Mouse (Mus musculus): Measurements from ENCODE around the gene Hnrnpk.
"Not testable (repeated sequence)": the region's sequence is repeated elsewhere in the genome, so short reads cannot be mapped to it uniquely, and the experiment has no call there.

Gene Hnrnpk

DNA sequence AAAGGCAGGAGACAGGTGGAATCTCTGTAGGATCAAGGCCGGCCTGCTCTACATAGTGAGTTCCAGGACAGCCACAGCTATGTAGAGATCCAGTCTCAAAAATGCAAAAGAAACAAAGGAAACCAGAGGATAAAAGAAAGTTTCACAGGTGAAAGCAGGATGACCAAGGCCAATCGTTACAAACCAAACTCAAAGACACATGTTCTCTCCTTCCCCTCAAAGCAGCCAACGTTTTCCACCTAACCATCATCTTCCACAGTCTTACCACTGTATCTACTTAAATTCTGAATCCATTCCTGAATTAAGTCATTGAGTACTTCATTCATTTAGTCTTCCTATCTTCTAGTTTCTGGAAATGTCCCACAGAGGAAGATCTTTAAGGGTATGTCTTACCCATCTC lies 14.8 kb downstream of the Hnrnpk start:
- no peak for DNase-seq (ENCODE audit: low read depth)

DNA sequence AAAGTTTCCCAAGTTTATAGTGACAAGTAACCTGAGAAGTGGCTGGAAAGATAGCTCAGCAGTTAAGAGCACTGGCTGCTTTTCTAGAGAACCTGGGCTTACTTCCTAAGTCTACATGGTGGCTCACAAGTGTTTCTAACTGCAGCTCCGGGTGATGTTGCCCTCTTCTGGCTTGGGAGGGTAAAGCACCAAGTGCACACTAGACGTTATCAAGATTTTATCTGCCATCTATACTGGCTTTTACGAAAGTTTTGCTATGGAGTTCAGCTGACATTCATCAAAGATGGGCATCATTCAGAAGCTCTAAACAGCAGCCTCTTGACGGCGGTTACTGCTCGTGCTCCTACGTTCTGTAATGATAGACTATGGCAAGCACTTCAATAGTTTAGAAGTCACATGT lies 15.2 kb downstream of the Hnrnpk start:
- DNase-seq (ENCODE audit: low read depth) = peak; percentile 73

DNA sequence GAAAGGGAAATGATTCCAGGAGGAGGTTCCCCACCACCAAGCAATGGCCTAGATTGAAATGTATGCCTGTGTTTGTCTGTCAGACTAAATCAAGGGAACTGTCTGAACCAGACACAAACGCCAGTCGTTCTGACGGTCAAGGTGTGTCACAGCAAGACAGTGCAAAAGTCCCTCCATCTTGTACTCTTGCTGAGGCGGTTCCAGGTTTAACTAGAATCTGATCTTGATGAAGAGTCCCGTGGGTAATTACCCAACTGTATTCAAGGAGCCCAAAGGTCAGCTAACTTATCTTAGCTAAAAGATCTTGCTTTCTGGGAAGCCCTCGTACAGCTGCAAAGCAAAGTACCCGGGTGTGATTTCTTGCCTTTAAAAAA lies 17.6 kb downstream of the Hnrnpk start:
- DNase-seq (ENCODE audit: low read depth) = no peak

DNA sequence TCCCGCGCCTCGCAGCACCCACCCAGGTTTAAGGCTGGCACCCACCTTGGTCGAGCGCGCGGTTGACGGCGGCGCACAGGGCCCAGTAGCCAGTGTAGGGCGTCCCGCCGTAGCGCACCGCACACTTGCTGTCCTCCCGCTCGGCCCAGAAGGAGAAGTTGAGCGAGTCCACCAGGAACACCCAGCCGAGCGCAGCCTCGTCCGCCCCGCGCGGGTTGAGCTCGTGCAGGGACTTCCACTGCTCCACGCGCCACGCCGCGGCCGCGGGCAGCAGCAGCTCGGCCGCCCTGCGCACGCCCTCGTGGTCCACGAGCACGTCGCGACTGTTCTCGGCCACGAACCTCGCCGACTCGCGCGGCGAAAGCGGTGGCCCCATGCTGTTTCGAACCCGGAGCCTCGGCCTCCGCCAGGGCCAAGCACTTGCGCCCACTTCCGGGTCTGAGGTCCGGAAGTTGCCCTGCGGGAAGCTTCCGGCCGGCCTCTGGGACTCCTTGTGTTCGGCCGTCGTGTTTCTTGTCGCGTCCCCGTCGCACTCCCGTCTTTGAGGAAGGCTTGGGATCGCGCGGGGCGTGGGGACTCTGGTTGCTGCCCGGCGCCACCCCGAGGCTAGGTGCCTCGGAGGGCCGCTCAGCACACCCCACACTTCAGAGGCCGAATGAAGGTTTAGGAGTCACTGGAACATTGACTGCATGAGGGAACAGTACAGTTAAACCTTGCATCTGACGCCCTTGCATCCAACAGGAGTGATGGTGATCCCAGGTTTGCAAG lies 18.2 kb downstream of the Hnrnpk start, which contains the start of gene 2210016F16Rik:
TSS of gene 2210016F16Rik (minus strand) at position 447 of the 768 bp plus-strand sequence.
- no peak for DNase-seq (ENCODE audit: low read depth)

DNA sequence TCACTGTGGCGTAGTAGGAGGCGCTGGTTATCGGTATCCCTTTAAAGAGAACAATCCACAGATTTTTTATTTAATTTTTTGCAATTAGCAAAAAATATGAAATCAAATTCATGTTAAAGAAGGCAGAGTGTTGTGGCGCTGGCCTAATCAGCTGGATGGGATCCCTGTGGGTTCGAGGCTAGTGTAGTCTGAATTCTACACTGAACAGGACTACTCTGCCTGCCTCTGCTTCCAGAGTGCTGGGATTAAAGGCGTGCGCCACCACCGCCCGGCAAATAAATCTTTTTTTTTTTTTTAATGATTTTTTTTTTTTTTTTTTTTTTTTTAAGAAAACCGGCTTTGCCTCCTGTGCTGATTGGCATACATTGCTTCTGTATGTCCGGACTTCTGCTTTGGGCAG lies 18.8 kb downstream of the Hnrnpk start:
- DNase-seq (ENCODE audit: low read depth) = no peak

DNA sequence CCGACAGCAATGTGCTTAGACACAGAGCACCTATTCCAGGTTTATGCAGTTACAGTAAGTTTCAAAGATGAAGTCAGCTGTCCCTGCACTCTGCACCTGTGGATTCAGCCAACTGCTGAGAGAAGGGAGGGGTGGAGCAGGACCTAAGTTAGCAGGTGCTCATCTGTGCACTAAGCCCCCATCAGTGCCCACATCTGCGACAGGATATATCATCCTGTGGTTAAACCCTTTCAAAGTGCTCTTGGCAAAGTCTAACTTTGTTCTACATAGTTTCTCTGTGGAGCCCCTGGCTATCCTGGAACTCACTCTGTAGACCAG lies 30.0 kb downstream of the Hnrnpk start:
- no peak for DNase-seq (ENCODE audit: low read depth)

DNA sequence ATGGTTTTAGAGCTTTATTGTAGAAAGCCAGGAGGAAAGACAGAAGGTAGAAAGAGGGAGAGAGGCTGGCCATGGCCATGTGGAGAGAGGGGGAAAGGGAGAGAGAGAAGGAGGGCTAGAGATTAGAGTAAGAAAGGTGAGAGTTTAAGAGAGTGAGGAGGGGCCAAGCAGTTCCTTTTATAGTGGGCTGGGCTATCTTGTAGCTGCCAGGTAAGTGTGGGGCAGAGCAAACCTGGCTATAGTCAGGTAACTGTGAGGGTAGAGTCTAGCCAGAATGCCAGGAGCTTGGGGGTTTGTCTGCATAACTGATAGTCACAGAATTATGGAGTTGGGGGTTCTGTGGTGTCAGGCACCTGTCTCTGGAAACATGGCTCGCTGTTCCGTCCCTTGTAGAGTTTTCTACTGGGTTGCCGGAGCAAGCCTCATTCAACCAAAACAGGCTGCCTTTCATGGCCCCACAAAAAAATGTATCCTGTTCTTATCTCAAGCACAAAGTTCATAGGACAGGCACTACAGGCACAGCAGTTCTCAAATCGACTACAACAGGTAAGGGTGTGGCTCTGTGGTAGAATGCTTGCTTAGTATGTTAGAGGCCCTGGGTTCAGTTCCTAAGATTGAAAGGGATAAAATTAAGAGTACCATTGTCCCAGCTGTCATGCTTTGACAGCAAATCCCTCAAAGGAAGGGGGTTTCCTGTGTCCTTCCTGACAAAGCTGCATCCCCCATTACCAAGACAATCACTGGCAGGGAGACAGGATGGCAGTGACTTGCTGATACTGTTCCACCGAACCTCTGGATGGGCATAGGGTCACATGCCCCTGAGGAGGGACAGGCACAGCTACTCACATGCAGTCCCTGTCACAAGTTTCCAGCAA lies 30.6 kb downstream of the Hnrnpk start:
- no peak for DNase-seq (ENCODE audit: low read depth)

DNA sequence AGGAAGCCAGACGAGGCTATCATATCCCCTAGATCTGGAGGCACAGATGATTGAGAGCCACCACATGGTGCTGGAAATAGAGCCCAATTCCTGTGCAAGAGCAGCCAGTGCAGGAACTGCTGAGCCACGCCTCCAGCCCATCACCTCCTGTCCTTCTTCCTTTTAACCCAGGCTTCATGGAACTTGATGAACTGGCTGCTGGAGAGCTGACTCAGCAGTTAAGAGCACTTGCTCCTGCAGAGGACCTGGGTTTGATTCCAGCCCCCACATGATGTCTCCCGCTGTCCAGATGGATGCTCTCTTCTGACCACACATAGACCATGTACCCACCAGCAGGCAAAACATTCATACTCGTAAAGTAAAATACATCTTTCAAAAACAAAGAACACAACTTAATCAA lies 34.3 kb downstream of the Hnrnpk start:
- no peak for DNase-seq (ENCODE audit: low read depth)

DNA sequence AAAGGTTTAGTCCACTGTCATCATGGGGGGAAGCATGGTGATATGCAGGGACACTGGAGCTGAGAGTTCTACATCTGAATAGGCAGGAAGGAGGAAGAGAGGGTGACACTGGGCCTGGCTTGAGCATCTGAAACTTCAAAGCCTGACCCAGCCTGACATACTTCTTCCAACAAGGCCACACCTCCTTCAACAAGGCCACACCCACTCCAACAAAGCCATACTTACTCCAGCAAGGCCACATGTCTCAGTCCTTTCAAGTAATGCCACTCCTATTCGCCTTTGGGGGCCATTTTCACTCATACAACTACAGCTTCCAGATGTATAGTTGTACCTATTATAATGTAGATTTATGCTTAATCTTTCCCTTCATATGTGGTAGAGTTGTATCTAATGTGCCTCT lies 35.5 kb downstream of the Hnrnpk start:
- DNase-seq (ENCODE audit: low read depth) = no peak

DNA sequence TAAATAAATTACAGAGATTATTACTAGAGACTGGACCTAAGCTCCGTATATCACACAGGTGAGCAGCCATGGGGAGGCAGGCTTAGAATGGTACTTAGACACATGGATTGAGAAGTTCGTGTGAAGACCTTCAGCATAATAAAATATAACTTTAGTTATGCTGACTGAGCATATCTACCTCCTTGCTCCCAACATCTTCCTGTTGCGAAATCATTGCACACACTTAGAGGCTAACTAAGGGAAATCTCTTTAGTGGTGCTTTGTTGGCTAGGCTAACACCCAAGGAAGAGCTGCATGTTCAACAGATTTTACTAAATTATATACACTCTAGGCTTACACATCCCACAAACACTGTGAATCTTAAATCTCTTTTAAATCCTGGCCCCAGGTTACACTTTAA lies 36.8 kb downstream of the Hnrnpk start:
- no peak for DNase-seq (ENCODE audit: low read depth)

DNA sequence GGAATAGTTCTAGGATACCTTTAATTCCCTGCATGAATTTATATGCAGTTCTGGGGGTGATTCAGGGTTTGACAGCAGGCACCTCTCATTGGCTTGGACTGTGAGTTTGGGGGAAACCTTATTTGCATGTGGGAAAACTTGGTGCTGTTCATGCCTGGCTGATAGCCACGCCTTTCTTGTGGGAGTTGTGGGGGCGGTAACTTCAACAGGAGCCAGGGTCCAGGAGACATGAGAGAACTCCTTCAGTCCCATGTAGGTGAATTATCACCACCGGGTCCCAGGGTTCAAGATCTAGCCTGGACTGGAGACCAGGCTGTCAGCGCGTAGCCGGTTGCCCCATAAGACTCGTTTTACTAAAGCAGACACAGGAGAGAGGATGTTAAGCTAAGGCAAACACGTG lies 38.0 kb downstream of the Hnrnpk start:
- not testable (repeated sequence) for DNase-seq (ENCODE audit: low read depth)

DNA sequence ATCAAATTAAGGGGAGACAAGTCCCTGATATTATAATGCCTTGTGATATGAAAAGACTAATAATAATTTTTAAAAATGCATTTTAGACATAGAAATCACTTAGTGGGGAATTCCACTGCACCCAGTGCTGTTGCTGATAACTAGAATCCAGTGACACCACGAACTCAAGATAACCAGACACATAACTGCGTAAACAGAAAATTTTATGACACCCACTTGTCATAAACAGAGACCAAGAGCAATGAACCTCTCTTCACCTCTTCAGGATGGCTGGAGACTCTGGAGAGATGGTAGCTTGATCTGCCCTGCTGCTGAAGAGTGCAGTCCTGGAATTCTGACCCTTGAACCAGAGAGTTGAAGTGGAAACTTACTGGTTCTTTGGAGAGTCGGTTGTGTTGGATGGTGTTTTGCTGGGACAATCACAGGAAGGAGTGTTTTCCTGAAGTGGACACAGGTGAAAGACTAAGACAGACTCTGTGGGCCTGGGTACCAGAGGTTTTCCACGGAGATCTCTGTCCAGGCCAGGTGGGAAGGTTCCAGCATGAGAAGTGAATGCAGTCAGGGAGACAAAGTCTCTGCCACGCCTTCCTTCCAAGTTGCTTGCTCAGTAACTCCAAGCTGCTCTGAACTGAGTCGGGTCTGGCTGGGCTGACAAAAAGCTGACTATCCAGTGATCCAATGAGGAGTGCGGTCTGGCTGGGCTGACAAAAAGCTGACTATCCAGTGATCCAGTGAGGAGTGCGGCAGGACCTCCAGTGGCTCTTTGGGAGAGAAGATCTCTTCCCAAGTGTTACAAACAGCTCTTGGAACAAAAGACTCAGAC lies 38.6 kb downstream of the Hnrnpk start:
- DNase-seq (ENCODE audit: low read depth) = no peak

DNA sequence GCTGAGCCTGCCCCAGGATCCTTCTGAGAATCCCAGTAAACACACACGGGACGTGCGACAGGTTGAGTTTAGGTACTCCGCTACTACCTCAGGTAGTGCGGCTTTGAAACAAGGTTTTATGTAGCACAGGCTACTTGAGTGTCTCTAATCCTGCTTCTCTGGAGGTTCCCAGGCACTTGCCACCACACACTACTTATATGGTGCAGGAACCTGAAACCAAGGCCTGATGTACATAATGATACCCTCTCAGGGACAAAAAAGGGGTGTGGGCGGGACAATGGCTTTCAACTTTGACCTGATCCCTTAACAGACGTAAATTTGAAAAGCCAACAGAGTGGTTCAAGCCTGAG lies 43.9 kb downstream of the Hnrnpk start:
- DNase-seq (ENCODE audit: low read depth) = no peak

DNA sequence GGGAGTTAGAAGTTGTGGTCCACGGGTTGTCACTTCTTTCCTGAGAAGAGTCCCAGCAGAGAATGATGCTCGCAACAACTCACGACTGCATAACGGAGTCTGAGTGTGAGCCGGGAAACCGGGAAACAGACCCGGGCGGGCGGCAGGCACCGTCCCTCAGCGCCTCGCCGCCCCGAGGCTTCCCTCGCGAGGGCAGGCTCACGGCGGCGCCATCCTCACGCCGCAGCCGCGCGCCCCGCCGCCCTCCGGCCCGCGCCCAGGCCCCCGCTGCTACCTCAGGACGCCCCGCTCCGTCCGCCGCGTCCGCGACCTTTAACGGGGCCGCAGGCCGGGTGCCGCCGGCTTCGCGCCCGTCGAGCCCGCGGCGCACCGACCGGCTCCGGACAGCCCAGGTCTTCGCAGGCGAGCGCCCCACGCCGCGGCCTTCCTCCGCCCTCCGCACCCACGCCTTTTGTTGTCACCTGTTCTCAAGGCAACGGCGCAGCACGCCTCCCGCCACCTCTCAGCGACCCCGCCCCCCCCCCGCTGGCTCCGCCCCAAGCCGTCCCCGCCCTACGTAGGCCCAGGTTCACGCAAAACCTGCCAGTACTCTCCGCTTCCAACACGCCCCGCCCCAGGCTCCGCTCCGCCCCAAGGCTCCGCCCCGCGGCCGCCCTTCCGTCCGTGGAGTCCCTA lies 44.4 kb downstream of the Hnrnpk start, which contains the start of gene Kif27:
TSS of gene Kif27 (minus strand) at position 494 of the 675 bp plus-strand sequence.
- DNase-seq (ENCODE audit: low read depth) = peak; percentile 69

DNA sequence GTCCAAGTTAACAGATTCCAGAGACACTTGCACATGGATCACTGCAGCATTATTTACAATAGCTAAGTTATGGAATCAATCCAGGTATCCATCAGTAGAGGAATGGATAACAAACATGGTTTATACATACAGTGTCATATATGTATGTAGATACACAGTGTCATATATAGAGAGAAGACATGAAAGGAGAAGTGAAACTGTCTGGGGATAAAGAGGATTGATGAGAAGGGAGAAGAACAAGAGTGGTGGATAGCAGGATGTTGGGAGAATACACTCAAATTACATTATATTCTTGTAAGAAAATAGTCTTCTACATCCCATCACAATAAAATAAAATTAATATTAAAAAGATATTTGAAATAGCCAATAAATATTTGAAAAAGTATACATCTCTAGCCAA lies 50.1 kb downstream of the Hnrnpk start:
- DNase-seq (ENCODE audit: low read depth) = no peak

DNA sequence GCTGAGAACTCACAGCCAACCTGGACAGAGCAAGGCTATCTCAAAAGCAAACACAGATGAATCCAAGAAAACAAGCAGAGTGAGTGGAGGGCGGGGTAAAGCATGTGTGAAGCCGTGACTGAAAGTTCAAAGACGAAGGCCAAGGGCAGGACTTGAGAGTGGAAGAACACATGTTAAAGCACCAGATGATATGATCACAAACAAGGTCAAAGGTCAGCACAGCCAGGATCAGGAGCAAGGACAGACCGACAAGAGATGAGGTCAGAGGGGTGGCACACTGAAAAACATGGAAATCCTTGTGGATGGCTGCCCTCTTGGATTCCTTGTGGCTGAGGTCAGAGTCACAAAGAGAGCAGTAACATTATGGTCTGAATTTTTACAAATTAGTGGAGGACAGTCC lies 52.5 kb downstream of the Hnrnpk start:
- DNase-seq (ENCODE audit: low read depth) = no peak

DNA sequence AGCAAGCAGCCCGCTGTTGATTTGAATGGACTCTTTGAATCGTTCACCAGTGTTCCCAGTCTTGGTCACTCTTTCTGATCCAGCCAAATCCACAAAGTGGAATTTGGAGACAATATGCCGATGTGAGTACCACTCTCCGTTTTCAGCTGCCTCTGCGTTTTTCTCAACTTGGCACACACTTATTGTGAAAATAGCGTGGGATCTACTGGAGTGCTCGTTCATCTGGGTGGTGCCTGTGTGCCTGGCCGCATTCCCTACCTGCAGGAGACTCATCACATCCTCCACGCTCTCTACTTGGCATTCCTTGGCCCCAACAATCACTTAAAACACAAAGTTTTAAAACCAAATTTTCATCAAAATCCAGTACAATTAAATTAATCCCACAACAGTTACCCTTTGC lies 58.6 kb downstream of the Hnrnpk start:
- no peak for DNase-seq (ENCODE audit: low read depth)

Measured in NIH3T3 (cell line).